Mouse (Mus musculus): ENCODE data around the gene H2-T3.
"Not testable (repeated sequence)": the region's sequence is repeated elsewhere in the genome, so short reads cannot be mapped to it uniquely, and the experiment has no call there.

The H2-T3 gene

DNA sequence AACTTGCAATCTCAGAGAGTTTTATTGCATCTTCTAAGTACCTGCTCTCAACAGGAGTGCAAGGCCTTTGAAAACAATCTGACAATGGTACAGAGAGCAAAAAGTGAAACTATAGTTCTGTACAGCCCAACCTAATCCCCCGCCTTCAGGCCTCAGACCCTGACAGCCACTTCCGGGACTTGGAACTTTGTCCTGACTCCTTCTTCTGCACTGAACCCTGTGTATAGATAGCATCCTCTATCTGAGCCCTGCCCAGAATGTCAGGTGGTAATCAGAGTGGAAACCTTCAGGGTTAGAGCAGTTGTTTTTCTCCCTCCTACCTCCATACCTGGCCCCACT is at the start of gene H2-T3:
Gene H2-T3 (minus strand): TSS at position 119 of the 339 bp plus-strand sequence.
- DNase-seq (ENCODE audit: low read depth, low spot score) = no peak

DNA sequence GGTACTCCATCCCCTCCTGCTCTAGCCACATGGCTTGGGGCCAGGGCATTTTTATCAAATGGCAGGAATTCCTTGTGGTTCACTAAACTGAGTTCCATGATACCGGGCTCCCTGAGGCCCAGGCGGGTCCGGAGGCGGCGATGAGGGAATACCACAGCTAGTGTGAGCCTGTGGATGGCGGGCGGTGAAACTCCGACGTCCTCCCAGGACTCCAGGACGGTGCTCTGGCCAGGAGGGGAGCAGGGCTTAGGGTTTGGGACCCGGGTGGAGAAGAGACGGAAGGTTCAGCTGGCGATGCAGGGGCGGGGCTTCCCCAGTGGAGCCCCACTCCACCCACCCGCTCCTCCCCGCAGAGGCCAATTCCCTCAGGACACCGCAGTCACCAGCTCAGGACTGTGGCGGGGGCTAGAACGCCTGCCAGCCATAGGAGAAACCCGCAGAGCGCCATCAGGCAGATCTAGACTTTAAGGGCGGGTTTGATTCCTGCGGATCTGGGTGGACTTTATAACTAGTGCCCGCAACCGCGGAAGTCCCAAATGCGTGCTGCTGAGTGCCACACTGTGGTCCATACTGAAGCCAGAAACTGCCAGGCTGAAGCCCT is 47.3 kb upstream of the H2-T3 start:
- DNase-seq (ENCODE audit: low read depth, low spot score) = no peak

DNA sequence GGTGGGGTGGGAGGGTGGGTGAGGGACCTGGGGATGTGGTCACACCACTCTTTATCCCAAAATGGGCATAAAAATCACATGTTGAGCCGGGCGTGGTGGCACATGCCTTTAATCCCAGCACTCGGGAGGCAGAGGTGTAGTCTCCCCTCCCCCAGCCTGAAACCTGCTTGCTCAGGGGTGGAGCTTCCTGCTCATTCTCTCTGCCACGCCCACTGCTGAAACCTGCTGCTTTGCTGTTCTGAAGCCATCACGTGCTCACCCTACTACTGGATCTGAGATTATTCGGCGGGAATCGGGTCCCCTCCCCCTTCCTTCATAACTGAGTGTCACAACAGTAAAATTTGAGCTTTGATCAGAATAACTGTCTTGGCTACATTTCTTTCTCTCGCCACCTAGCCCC is 45.2 kb upstream of the H2-T3 start:
- DNase-seq (ENCODE audit: low read depth, low spot score) = not testable (repeated sequence)

DNA sequence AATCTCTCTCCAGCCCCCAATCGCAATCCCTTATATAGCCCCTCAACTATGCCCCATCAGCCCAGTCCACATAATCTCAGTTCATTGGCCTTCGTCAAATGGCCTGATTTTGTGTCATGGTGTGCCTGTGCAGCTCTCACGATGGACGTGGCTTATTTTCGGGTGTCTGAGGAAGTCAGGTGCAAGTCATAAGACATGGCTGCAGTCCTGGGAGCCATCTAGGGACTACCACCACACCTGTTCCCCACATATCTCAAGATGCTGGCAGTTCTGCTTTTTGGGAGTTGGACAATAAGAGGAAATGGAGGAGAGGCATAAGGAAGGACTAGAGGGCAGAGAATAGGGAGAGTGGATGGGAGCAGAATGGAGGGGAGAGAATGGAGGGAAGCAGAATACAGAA is 43.5 kb upstream of the H2-T3 start:
- DNase-seq (ENCODE audit: low read depth, low spot score) = no peak

DNA sequence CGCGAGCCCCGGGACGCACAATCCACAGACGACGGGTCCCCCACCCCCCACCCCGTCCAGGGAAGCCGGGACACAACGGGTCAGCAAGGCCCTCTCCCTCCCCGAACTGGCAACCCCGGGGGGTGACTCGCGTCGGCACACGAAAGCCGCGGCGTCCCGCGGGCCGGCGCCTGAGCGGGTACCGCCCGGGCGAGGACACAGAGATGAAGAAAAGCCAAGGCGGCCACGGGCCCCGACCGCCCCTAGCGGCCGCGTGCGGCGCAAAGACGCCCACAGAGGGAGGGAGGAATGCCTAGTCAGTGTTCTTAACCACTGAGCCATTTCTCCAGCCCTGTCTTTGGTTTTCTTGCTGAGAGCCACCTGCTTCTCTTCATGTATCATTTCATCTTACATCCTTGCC is 41.2 kb upstream of the H2-T3 start:
- peak; percentile 99 for DNase-seq (ENCODE audit: low read depth, low spot score)

DNA sequence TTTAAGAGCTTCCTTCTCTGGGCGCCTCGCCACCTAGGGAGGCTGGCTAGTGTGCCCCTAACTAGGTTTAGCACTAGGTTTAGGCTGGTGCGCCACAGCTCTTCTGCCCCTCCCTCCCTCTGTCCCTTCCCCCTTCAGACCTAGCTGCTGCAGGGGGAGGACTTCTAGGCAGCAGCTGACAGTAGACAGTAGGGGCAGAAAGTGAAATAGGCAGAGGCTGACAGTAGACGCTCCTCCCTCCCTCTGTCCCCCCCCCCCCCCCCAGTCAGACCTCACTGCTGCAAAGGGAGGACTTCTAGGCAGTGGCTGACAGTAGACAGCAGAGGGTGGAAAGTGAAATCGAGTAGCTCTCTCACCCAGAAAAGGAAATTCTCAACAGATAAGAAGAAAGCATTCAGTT is 39.0 kb upstream of the H2-T3 start:
- no peak for DNase-seq (ENCODE audit: low read depth, low spot score)

DNA sequence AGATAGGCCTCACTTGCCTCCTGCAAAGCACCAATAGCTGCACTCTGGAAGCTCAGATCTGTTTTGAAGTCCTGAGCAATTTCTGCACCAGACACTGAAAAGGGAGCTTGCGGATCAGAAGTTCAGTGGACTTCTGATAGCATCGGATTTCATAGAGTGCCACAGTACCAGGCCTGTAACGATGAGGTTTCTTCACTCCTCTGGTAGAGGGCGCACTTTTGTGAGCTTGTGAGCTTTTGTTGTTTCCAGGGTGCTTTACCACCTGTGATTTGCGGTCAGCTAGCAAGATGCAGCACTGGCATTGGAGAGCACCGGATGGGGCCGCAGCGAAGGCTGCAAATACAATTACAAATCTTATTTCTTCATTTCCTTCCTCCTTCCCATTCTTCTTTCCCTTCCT is 36.8 kb upstream of the H2-T3 start:
- peak; percentile 9 for DNase-seq (ENCODE audit: low read depth, low spot score)

DNA sequence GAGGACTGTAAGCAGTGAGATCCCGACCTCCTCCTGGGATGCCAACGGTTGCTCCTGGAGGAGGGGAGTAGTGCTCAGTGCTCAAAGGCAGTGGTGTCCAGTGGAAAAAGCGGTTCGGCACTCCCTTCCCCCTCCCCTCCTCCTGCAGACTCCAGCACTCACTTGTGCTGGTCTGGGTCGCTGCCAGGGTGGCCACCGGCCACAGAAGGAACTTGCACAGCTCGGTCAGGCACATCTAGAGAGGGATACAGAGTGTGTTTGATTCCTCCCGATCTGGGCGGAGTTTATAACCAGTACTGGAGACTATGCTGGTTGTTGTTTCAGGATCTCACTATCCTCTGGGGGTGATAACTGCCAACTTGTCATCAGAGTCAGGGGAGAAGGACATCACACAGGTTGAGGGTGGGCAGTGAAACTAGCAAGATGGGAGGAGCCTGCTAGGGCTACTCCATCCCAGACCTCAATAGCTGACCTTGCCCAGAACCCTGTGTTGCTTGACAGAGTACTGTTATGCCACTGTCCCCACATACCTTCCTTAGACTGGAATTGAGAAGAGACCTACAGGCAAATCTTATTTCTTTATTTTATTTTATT is 35.2 kb upstream of the H2-T3 start:
- DNase-seq (ENCODE audit: low read depth, low spot score) = no peak

DNA sequence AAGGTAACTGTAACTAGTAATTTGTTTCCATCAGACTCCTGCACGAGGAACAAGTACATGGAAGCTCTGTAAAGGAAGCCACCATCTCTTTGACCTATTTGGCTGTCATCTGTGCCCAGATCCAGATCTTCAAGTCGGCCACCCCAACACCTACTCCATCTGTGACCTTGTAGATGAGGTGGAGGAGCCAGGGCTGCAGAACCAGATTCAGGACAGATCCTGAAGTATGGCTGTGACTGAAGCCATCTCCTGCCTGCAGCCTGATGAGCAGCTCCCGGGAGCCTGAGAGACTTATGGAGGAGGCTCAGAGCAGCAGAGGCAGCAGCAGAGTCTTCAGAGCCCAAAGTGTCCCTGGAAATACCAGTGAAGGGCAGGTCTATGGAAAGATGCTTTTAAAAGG is 34.4 kb upstream of the H2-T3 start:
- DNase-seq (ENCODE audit: low read depth, low spot score) = no peak

DNA sequence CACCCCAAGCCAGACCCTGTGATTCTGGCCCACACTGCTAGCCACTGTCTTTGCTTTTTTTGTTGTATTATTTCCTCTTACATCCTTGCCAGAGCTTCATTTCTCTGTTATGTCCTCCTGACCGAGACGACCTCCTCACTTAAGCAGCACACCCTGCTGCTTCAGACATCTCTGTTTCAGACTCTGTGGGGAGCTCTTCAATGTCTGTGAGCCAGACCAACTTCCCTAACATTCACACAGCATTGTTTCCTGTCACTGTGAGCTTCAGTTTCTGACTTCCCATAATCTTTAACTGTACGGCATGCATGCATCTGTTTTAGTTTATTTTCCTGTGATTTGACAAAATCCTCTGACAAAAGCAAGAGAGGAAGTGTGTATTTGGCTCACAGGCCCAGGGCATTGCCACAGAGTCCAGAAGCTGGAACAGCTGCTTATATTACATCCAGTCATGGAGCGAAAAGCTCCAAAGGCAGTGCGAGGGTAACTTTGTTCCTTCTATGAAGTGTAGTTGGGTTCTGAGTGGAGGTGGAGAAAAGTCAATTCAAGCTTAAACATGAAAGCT is 28.6 kb upstream of the H2-T3 start:
- no peak for DNase-seq (ENCODE audit: low read depth, low spot score)

DNA sequence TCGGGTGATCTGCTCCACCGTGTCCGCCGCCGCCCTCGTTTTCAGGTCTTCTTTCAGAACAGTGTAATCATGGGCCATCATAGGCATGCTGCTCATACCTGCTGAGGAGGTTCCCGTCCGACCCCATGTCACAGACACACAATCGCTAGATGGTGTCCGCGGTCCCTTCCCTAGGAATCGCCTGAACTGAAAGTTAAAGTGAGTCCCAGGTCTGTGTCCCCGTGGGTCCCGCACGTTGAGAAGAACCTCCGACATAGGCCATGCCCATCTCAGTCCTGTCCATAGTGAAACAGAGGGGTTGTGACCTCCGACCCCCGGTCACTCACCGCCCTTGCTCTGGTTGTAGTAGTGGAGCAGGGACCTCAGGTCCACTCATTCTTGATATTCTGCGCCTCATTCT is 25.5 kb upstream of the H2-T3 start:
- no peak for DNase-seq (ENCODE audit: low read depth, low spot score)

DNA sequence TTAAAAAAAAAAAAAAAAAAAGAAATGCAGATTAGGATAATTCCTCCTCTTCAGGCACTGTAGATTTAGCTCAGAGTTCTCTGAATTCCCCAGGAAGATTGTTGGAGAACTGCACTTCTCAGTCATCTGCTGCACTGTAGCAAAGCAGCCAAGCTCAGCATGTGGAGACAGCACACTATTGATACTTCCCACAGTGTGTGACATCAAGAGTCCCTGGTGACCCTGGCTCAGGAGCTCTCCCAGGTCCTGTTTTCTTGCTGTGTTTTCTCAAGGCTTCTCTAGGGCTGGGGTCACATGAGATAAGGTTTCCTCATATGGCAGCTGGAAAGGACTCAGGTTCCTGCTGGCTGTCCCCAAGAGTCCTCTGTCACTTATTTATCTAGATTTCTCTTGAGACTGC is 16.8 kb upstream of the H2-T3 start:
- no peak for DNase-seq (ENCODE audit: low read depth, low spot score)

DNA sequence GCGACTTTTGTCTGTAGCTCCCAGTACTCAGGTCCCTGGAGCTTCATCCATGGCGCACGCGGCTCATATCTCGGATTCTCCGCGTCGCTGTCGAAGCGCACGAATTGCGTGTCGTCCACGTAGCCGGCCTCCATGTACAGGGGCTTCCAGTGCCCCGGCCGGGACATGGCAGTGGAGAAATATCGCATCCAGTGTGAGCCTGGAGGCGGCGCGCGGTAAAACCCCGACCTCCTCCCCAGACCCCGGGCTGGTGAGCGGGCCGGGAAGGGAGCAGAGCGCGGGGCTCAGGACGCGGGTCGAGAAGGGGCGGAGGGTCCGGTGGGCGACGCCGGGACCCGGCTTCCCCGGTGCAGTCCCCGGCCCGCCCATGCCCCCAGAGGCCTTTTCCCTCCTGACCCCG is 15.8 kb upstream of the H2-T3 start:
- DNase-seq (ENCODE audit: low read depth, low spot score) = peak; percentile 3

DNA sequence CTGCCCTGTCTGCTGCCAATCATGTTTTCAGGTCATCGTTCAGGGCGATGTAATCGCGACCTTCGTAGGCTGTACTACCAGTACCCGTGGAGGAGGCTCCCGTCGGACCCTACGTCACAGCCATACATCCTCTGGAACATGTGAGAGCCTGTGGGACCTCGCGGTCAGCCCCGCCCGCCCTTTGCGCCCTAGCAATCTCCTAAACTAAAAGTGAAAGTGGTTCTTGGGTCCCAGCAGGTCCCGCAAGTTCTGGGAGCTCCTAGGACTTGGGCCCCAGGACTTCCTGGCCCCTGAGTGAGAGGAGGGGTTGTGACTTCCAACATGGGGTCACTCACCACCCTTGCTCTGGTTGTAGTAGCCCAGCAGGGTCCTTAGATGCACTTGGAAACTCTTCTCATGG is 15.4 kb upstream of the H2-T3 start:
- no peak for DNase-seq (ENCODE audit: low read depth, low spot score)

DNA sequence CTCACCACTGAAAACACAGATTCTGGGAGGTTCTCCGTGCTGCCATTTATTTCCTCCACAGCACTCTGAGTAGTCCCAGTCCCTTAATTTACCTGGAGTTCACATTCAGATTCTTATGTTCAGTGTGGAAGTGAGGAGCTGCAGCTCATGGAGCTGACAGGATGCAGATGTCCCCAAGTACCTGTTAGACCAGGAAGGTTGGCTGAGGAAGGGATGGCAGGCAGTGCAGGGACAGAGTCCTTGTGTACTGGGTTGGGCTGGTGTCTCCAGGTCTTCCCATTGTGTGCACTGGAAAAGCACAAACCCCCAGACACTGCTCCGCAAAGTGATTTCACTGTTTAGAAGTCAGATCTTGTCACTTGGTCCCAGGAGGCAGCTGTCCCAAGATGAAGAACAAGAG is 11.8 kb upstream of the H2-T3 start:
- DNase-seq (ENCODE audit: low read depth, low spot score) = no peak

DNA sequence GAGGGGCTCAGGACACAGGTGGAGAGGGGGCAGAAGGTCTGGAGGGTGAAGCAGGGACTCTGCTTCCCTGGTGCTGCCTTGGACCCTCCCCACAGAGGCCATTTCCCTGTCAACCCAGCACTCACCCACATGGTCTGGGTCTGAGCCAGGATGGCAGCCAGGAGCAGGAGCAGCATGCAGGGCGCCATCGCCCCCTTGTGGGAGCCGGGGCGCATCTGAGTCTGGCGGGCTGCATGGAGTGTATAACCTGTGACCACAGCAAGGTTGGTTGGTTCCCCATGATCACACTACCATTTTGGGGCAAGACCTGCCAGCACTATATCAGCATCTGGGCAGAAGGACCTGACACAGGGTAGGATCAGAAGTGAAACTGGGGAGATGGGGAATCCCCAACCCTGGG is 8.2 kb upstream of the H2-T3 start:
- DNase-seq (ENCODE audit: low read depth, low spot score) = no peak

DNA sequence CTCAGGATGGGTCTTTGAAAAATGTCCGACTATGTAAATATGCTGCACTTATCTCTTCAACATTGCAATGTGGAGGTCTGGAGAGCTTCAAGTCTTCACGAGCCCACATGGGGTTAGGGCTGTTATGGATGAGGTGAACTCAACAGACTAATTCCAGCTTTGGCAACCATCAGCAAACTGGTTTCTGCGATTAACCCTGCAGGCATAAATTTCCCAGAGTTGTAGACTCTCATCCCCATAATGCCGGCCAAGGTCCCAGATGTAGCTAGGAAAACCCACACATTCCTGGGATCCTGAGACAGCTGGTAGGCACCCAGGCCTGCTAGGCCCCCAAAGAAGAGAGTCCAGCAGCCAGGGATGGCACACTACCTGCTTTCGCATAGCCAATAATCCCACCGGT is 4.4 kb upstream of the H2-T3 start:
- no peak for DNase-seq (ENCODE audit: low read depth, low spot score)

DNA sequence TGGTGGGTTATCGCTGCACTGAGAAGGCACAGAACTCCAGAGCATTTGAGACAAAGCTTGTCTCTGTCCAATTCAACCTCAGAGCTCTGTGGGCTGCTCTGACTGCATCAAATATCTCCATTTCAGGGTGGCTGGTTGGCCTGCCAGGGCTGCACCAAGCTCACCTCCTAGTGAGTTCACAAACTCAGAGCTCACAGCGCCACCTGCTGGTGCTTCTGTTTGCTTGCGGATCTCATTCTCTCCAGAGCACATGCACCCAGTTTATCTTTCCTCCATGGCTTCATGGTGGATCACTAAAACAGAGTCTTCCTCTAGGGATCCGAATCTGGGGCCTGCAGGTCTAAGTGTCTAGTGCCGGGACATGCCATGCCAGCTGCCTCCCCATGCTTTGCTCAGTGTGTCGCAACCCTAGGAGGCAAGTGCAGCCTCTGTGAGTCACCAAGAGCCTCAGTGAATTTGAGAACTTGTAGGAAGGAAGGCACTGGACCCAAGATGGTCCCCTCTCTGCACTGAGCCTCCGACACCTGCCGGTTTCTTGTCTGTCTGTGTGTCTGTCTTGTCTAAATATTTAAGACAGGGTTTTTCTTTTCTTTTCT is 3.6 kb upstream of the H2-T3 start:
- peak; percentile 88 for DNase-seq (ENCODE audit: low read depth, low spot score)

DNA sequence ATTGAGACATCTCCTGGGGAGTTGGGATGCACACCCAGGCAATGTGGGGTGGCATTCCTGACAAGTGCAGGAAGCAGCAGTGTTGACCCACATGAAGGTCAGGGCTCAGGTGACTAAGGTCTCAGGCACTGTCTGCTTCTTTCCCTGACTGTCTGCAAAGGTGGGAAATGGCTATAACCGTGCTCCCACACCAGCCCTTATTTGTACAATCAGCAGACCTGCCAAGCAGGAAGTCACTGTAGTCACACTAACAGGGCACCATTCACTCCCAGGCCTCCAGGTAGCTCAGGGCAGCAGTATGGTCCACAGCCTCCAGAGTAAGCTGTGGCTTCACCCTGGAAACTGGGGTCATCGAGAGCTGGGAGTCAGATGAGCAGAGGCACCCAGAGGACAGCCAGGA is 2.3 kb upstream of the H2-T3 start:
- no peak for DNase-seq (ENCODE audit: low read depth, low spot score)

DNA sequence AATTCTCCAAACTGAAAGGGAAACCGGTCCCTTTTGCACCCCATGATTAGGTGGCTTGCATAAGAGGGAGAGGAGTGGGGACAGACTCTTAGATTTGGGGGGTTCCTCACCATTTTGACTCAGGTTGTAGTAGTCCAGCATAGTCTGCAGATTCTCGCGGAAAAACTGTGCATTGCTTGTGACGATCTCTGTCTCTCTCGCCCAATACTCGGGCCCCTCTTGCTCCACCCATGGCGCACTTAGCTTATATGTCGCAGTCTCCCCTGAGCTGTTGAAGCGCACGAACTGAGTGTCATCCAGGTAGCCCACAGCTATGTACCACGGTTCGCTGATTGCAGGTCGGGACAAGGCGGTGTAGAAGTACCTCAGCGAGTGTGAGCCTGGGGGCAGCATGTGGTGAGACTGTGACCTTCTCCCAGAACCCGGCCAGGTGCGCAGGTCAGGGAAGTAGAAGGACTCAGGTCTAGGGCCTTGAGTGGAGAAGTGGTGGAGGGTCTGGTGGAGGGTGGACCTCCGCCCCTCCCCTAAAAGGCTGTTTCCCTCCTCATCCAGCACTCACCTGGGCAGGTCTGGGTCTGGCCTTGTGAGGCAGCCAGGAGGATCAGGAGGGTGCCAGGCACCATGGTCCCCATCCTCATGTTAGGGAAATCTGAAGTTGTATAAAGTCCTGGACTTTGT is 457 bp downstream of the H2-T3 start:
- no peak for DNase-seq (ENCODE audit: low read depth, low spot score)

DNA sequence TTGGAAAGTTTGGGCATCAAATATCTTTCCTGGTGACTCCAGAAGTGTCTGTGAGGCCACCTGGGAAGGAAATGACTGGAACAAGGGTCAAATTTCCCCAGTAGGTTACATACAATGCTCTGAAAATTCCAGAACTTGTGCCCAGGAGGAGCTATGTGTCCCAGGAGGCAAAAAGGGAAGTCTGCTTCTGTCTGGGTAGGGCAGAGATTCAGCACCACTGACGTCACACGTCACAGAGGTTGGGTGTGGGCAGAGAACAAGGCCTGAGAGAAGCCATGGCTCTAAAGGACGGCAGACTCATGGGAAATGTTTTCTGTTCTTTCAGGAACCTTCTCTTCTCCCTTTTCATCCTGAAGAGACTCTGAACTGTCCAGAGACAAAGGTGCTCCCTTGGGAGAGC is 2.5 kb downstream of the H2-T3 start:
- DNase-seq (ENCODE audit: low read depth, low spot score) = no peak

DNA sequence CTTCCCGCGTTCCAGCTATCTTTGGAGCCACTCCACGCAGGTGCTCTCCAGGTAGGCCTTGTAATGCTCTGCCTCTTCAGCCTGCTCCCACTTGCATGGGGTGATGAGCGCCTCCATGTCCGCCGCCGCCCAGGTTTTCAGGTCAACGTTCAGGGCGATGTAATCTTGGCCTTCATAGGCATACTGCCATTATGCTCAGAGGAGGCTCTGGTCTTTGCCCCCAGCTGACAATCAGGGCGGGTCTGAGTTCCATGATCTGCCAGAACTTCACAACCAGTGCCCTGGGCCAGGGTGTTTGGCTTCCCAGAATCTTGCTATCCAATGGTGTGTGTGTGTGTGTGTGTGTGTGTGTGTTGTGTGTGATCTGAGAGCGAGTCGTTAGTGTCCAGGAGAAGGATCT is 7.9 kb downstream of the H2-T3 start:
- DNase-seq (ENCODE audit: low read depth, low spot score) = no peak

DNA sequence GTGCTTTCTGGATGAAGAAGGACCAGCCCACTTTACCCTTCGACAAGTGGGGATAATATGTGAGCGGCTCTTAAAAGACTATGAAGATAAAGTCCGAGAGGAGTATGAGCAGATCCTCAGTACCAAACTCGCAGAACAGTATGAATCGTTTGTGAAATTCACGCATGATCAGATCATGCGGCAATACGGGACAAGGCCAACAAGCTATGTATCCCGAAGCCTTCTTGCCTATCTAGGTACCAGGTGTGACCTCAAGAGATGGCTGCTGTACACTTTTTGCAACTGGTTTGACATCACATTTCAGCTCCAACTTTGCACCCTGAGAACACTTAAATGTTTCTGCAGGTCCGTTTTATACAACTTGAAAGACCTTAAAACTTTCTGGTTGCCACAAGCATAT is 10.6 kb downstream of the H2-T3 start:
- not testable (repeated sequence) for DNase-seq (ENCODE audit: low read depth, low spot score)
